11 mouse cellular contexts compared by ENCODE assay signal in the genomic region with DNA sequence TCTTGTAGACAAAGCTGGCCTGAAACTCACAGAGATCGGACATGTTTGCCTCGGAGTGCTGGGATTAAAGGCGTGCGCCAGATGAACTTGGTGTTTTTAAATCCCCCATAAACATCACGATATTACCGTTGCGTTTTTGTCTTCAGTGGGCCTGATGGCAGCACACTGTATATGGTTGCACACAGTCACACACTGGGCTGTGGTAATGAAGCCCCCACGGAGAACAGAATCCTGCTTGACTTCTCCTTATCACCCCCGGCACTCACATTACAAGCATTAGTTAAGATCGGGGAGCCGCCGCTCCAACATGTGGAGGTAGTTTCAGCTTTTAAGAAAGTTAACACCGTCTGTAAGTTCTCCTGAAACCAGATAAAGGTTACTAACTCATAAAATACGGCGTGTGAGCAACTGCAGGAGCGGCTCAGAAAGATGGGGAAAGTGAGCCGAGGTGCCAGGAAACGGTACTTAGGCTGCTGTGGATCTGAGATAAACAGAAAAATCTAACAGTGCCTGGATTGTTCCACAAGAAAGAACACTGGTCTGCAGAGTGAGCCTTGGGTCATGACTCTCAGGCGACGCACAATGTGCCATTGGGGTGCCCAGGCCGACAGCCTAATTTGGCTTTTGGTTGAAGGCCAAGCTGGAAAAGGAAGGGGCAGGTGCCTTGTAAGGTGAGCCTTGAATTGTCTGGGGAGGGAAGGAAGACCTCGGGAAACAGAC.
DNase-seq lines count a peak whose midpoint lies in the region; ATAC-seq lines count a peak whose summit lies in the region.
"Had no signal": no experiment of that assay in that cellular context is flagged by ENCODE, and none has a peak within 500 bp of the region (broad histone marks: within the 10 kb centered on the region; RNA-seq: fewer than 3 reads in every experiment).

No protein-coding gene starts in this region.

- ATAC-seq in hindbrain, embryonic 14.5 days (ENCODE audit: low FRiP score) = no peak
- 0 out of 2 replicates have a peak, but pooled peaks have one; percentile 12 for ATAC-seq in lung, embryonic 16.5 days (ENCODE audit: low read depth)
- ATAC-seq in limb, embryonic 13.5 days (ENCODE audit: low FRiP score, low read depth) = peak; percentile 76

- no peaks in the 10 kb centered on the region for H3K36me3 ChIP-seq in hindbrain, embryonic 10.5 days
- no peaks in the 10 kb centered on the region for H3K36me3 ChIP-seq in hindbrain, embryonic 14.5 days (replicated peaks; ENCODE audit: control insufficient read depth, insufficient read depth)
- H3K36me3 ChIP-seq in lung, embryonic 16.5 days (ENCODE audit: control insufficient read depth, insufficient read depth, low read length) = no peaks in the 10 kb centered on the region
- H3K36me3 ChIP-seq in limb, embryonic 13.5 days = no peaks in the 10 kb centered on the region
- H3K36me3 ChIP-seq in midbrain, embryonic 10.5 days = no peaks in the 10 kb centered on the region

- H3K9ac ChIP-seq in hindbrain, embryonic 14.5 days = no peak overlapping the region
- peak overlapping the region; percentile 26; the same call in 1 of the 2 replicates for H3K9ac ChIP-seq in lung, embryonic 16.5 days (ENCODE audit: low read length)
- H3K9ac ChIP-seq in limb, embryonic 13.5 days = peak overlapping the region; percentile 14; the same call in 1 of the 2 replicates

- 0 out of 2 replicates have a peak overlapping the region, but pooled peaks have one; percentile 14 for H3K27ac ChIP-seq in hindbrain, embryonic 10.5 days
- no peak overlapping the region for H3K27ac ChIP-seq in hindbrain, embryonic 14.5 days
- H3K27ac ChIP-seq in lung, embryonic 16.5 days (ENCODE audit: low read length) = no peak overlapping the region
- H3K27ac ChIP-seq in limb, embryonic 13.5 days = no peak overlapping the region
- H3K27ac ChIP-seq in midbrain, embryonic 10.5 days (replicated peaks) = no peak overlapping the region
- H3K27ac ChIP-seq: macrophage had no signal

- H3K27me3 ChIP-seq in hindbrain, embryonic 10.5 days (ENCODE audit: insufficient read depth, poor library complexity, severe bottlenecking) = no peaks in the 10 kb centered on the region
- H3K27me3 ChIP-seq in hindbrain, embryonic 14.5 days (ENCODE audit: control insufficient read depth, insufficient read depth, low read length) = no peaks in the 10 kb centered on the region
- H3K27me3 ChIP-seq in lung, embryonic 16.5 days (ENCODE audit: control insufficient read depth, insufficient read depth, low read depth, low read length) = no peaks in the 10 kb centered on the region; the same call in 1 of the 2 replicates
- no peaks in the 10 kb centered on the region for H3K27me3 ChIP-seq in limb, embryonic 13.5 days
- H3K27me3 ChIP-seq in midbrain, embryonic 10.5 days (ENCODE audit: low read depth, poor library complexity, severe bottlenecking) = no peaks in the 10 kb centered on the region

- H3K4me1 ChIP-seq in hindbrain, embryonic 10.5 days (replicated peaks) = peaks cover 12% of the 10 kb centered on the region
- no peaks in the 10 kb centered on the region for H3K4me1 ChIP-seq in hindbrain, embryonic 14.5 days (replicated peaks; ENCODE audit: control insufficient read depth, insufficient read depth, low read length)
- H3K4me1 ChIP-seq in lung, embryonic 16.5 days (replicated peaks; ENCODE audit: control insufficient read depth, insufficient read depth, low read length) = 0 out of 2 replicates have a peak, but pooled peaks cover 8% of the 10 kb centered on the region
- peaks cover 22% of the 10 kb centered on the region for H3K4me1 ChIP-seq in limb, embryonic 13.5 days
- H3K4me1 ChIP-seq in midbrain, embryonic 10.5 days = peaks cover 10% of the 10 kb centered on the region; the same call in 1 of the 2 replicates

- DNase-seq in cerebellum, adult 9-11 months = peak; percentile 16
- no peak for DNase-seq in cerebellum, adult 8-10 months
- DNase-seq in hindbrain, embryonic 10.5 days (ENCODE audit: low spot score) = no peak
- no peak for DNase-seq in hindbrain, embryonic 14.5 days (ENCODE audit: low spot score)
- no peak for DNase-seq in lung, postnatal 25 days (ENCODE audit: low spot score)
- DNase-seq in midbrain, embryonic 10.5 days (ENCODE audit: low spot score) = no peak
- DNase-seq: cerebellum, adult 11-12 months; layer of hippocampus, postnatal 36 days had no signal

- H3K4me2 ChIP-seq in hindbrain, embryonic 14.5 days (replicated peaks) = no peak overlapping the region
- peak overlapping the region; percentile 11 for H3K4me2 ChIP-seq in lung, embryonic 16.5 days (ENCODE audit: low read depth, low read length)
- peak overlapping the region; percentile 54 for H3K4me2 ChIP-seq in limb, embryonic 13.5 days (replicated peaks)

- no peak overlapping the region for H3K4me3 ChIP-seq in hindbrain, embryonic 10.5 days
- H3K4me3 ChIP-seq in hindbrain, embryonic 14.5 days (replicated peaks; ENCODE audit: low read length) = no peak overlapping the region
- peak overlapping the region; percentile 4; the same call in 1 of the 2 replicates for H3K4me3 ChIP-seq in lung, embryonic 16.5 days (ENCODE audit: low read length)
- H3K4me3 ChIP-seq in limb, embryonic 13.5 days = peak overlapping the region; percentile 21; the same call in 1 of the 2 replicates
- H3K4me3 ChIP-seq in midbrain, embryonic 10.5 days = no peak overlapping the region

- H3K9me3 ChIP-seq in hindbrain, embryonic 10.5 days = no peaks in the 10 kb centered on the region
- H3K9me3 ChIP-seq in hindbrain, embryonic 14.5 days (ENCODE audit: control insufficient read depth, low read length) = no peaks in the 10 kb centered on the region
- H3K9me3 ChIP-seq in lung, embryonic 16.5 days (ENCODE audit: control insufficient read depth, low read length) = no peaks in the 10 kb centered on the region
- H3K9me3 ChIP-seq in limb, embryonic 13.5 days = no peaks in the 10 kb centered on the region
- H3K9me3 ChIP-seq in midbrain, embryonic 10.5 days (replicated peaks) = no peaks in the 10 kb centered on the region

- WGBS in hindbrain, embryonic 10.5 days = 76% methylated on average over 22 of the region's 22 CpGs
- WGBS in hindbrain, embryonic 14.5 days = 83% methylated on average over 22 of the region's 22 CpGs
- 40% methylated on average over 22 of the region's 22 CpGs for WGBS in lung, embryonic 16.5 days
- WGBS in limb, embryonic 13.5 days = 14% methylated on average over 22 of the region's 22 CpGs
- 84% methylated on average over 22 of the region's 22 CpGs for WGBS in midbrain, embryonic 10.5 days

Comparison
In these comparisons a context has a peak if more than half of its experiments do, and no peak if none do; other contexts are left out.
1. H3K4me3 ChIP-seq: peak in lung, embryonic 16.5 days (single experiment) and limb, embryonic 13.5 days (single experiment); none in hindbrain, embryonic 10.5 days (single experiment), hindbrain, embryonic 14.5 days (single experiment) and midbrain, embryonic 10.5 days (single experiment).